In genomic region chr13:116523713-116524303, GRCm38 (mm10) we compare ENCODE assay signal across 15 mouse cellular contexts.
A peak's percentile ranks its signal among the peaks of the same experiment; 100 is the strongest.
DNase-seq lines count a peak whose midpoint lies in the region; ATAC-seq lines count a peak whose summit lies in the region.
"Had no signal": no experiment of that assay in that cellular context is flagged by ENCODE, and none has a peak within 500 bp of the region (broad histone marks: within the 10 kb centered on the region; RNA-seq: fewer than 3 reads in every experiment).

No protein-coding gene starts in this region.

- H3K9me3 ChIP-seq in hindbrain, embryonic 10.5 days = no peaks in the 10 kb centered on the region
- H3K9me3 ChIP-seq in hindbrain, embryonic 16.5 days (ENCODE audit: control insufficient read depth, low read length) = no peaks in the 10 kb centered on the region
- H3K9me3 ChIP-seq in embryonic facial prominence, embryonic 10.5 days = no peaks in the 10 kb centered on the region
- no peaks in the 10 kb centered on the region for H3K9me3 ChIP-seq in hindbrain, embryonic 13.5 days
- H3K9me3 ChIP-seq in midbrain, embryonic 16.5 days (replicated peaks; ENCODE audit: control insufficient read depth, low read length, poor library complexity, severe bottlenecking) = no peaks in the 10 kb centered on the region

- 1% methylated on average over 8 of the region's 8 CpGs for WGBS in hindbrain, embryonic 10.5 days
- WGBS in hindbrain, embryonic 16.5 days = 9% methylated on average over 8 of the region's 8 CpGs
- 1% methylated on average over 8 of the region's 8 CpGs for WGBS in embryonic facial prominence, embryonic 10.5 days
- 6% methylated on average over 8 of the region's 8 CpGs for WGBS in hindbrain, embryonic 13.5 days
- WGBS in midbrain, embryonic 16.5 days = 6% methylated on average over 8 of the region's 8 CpGs

- ATAC-seq in hindbrain, embryonic 16.5 days = no peak
- peak; percentile 68; the same call in 1 of the 2 replicates for ATAC-seq in hindbrain, embryonic 13.5 days (ENCODE audit: low FRiP score)
- ATAC-seq in midbrain, embryonic 16.5 days = peak; percentile 51; the same call in 1 of the 2 replicates

- no peaks in the 10 kb centered on the region for H3K27me3 ChIP-seq in hindbrain, embryonic 10.5 days (ENCODE audit: insufficient read depth, poor library complexity, severe bottlenecking)
- no peaks in the 10 kb centered on the region for H3K27me3 ChIP-seq in hindbrain, embryonic 16.5 days (replicated peaks; ENCODE audit: control insufficient read depth, insufficient read depth, low read length)
- H3K27me3 ChIP-seq in embryonic facial prominence, embryonic 10.5 days (replicated peaks; ENCODE audit: low read depth, poor library complexity, severe bottlenecking) = no peaks in the 10 kb centered on the region
- H3K27me3 ChIP-seq in hindbrain, embryonic 13.5 days = 0 out of 2 replicates have a peak, but pooled peaks cover 7% of the 10 kb centered on the region
- H3K27me3 ChIP-seq in midbrain, embryonic 16.5 days (ENCODE audit: control insufficient read depth, insufficient read depth, low read depth, low read length) = no peaks in the 10 kb centered on the region

- peak overlapping the region; percentile 23; the same call in 1 of the 2 replicates for H3K4me3 ChIP-seq in hindbrain, embryonic 10.5 days
- no peak overlapping the region for H3K4me3 ChIP-seq in hindbrain, embryonic 16.5 days (ENCODE audit: low read length)
- peak overlapping the region; percentile 25; the same call in 1 of the 2 replicates for H3K4me3 ChIP-seq in embryonic facial prominence, embryonic 10.5 days
- H3K4me3 ChIP-seq in hindbrain, embryonic 13.5 days = no peak overlapping the region
- H3K4me3 ChIP-seq in midbrain, embryonic 16.5 days (ENCODE audit: low read depth, low read length) = no peak overlapping the region

- H3K4me1 ChIP-seq in hindbrain, embryonic 10.5 days (replicated peaks) = peaks cover 10% of the 10 kb centered on the region
- 0 out of 2 replicates have a peak, but pooled peaks cover 3% of the 10 kb centered on the region for H3K4me1 ChIP-seq in hindbrain, embryonic 16.5 days (ENCODE audit: control insufficient read depth, insufficient read depth, low read depth, low read length)
- peaks cover 8% of the 10 kb centered on the region for H3K4me1 ChIP-seq in embryonic facial prominence, embryonic 10.5 days
- peaks cover 7% of the 10 kb centered on the region for H3K4me1 ChIP-seq in hindbrain, embryonic 13.5 days (replicated peaks)
- H3K4me1 ChIP-seq in midbrain, embryonic 16.5 days (ENCODE audit: control insufficient read depth, insufficient read depth, low read length) = peaks cover 5% of the 10 kb centered on the region; the same call in 1 of the 2 replicates

- no peaks in the 10 kb centered on the region for H3K36me3 ChIP-seq in hindbrain, embryonic 10.5 days
- H3K36me3 ChIP-seq in hindbrain, embryonic 16.5 days (ENCODE audit: control insufficient read depth, insufficient read depth, low read length) = no peaks in the 10 kb centered on the region
- H3K36me3 ChIP-seq in embryonic facial prominence, embryonic 10.5 days (replicated peaks) = no peaks in the 10 kb centered on the region
- H3K36me3 ChIP-seq in hindbrain, embryonic 13.5 days = no peaks in the 10 kb centered on the region
- H3K36me3 ChIP-seq in midbrain, embryonic 16.5 days (ENCODE audit: control insufficient read depth, insufficient read depth, low read length) = no peaks in the 10 kb centered on the region

- H3K27ac ChIP-seq in hindbrain, embryonic 10.5 days = peak overlapping the region; percentile 24; the same call in 1 of the 2 replicates
- no peak overlapping the region for H3K27ac ChIP-seq in hindbrain, embryonic 16.5 days (ENCODE audit: low read depth, low read length)
- H3K27ac ChIP-seq in embryonic facial prominence, embryonic 10.5 days (replicated peaks) = peak overlapping the region; percentile 59
- no peak overlapping the region for H3K27ac ChIP-seq in hindbrain, embryonic 13.5 days
- H3K27ac ChIP-seq in midbrain, embryonic 16.5 days (ENCODE audit: low read length) = no peak overlapping the region
- H3K27ac ChIP-seq: kidney, postnatal 0 days had no signal

- DNase-seq in hindbrain, embryonic 10.5 days (ENCODE audit: low spot score) = peak; percentile 17
- DNase-seq in embryonic facial prominence, embryonic 10.5 days (ENCODE audit: low spot score) = peak; percentile 25
- DNase-seq in spleen, postnatal 36 days (ENCODE audit: low spot score in 2 of 2) = no peak
- DNase-seq in right cerebral cortex, postnatal 4 days = no peak
- DNase-seq in thymus, postnatal 0 days (ENCODE audit: low spot score) = no peak
- DNase-seq: adrenal gland, postnatal 36 days; cerebellum, adult 9-10 months; gastrocnemius, postnatal 10 days; heart, postnatal 36 days; right cerebral cortex, postnatal 14 days had no signal

- H3K4me2 ChIP-seq in hindbrain, embryonic 16.5 days (ENCODE audit: low read length) = no peak overlapping the region
- H3K4me2 ChIP-seq in hindbrain, embryonic 13.5 days = 0 out of 2 replicates have a peak overlapping the region, but pooled peaks have one; percentile 6
- peak overlapping the region; percentile 10; the same call in 1 of the 2 replicates for H3K4me2 ChIP-seq in midbrain, embryonic 16.5 days (ENCODE audit: low read length)
- H3K4me2 ChIP-seq: liver, embryonic 11.5 days had no signal

- H3K9ac ChIP-seq in hindbrain, embryonic 16.5 days (ENCODE audit: low read depth, low read length) = no peak overlapping the region
- no peak overlapping the region for H3K9ac ChIP-seq in hindbrain, embryonic 13.5 days
- H3K9ac ChIP-seq in midbrain, embryonic 16.5 days (ENCODE audit: low read depth, low read length) = no peak overlapping the region

Comparison
In these comparisons a context has a peak if more than half of its experiments do, and no peak if none do; other contexts are left out.
1. H3K27ac ChIP-seq: peak in hindbrain, embryonic 10.5 days (single experiment) and embryonic facial prominence, embryonic 10.5 days (single experiment); none in hindbrain, embryonic 16.5 days (single experiment), hindbrain, embryonic 13.5 days (single experiment) and midbrain, embryonic 16.5 days (single experiment).
2. H3K4me3 ChIP-seq: peak in hindbrain, embryonic 10.5 days (single experiment) and embryonic facial prominence, embryonic 10.5 days (single experiment); none in hindbrain, embryonic 16.5 days (single experiment), hindbrain, embryonic 13.5 days (single experiment) and midbrain, embryonic 16.5 days (single experiment).
3. DNase-seq: peak in hindbrain, embryonic 10.5 days (single experiment) and embryonic facial prominence, embryonic 10.5 days (single experiment); none in spleen, postnatal 36 days (0 of 2), right cerebral cortex, postnatal 4 days (single experiment) and thymus, postnatal 0 days (single experiment).